Mouse (Mus musculus) embryonic facial prominence, embryonic 10.5 days (tissue): Measurements from ENCODE around the gene Gucy2d. TPM values are rescaled to one million over a fixed set of nuclear protein-coding genes. Genes with fewer than 3 reads are reported as not detected.

Source experiments
- DNase-seq: peaks from one replicate; pipeline ENCODE4 v3.0.0-alpha.2; 2017; ENCODE audit warnings: low spot score
- H3K27ac ChIP-seq: fragments of 300-500 bp; sonication (generic); replicated peaks from 2 replicates; pipeline ENCODE4 v1.5.1; 2016; ENCODE audit warnings: mild to moderate bottlenecking
- H3K27me3 ChIP-seq: fragments of 300-500 bp; sonication (generic); replicated peaks from 2 replicates; pipeline ENCODE4 v1.6.1; 2016; ENCODE audit warnings: low read depth, mild to moderate bottlenecking; ENCODE audit not compliant: poor library complexity, severe bottlenecking
- H3K36me3 ChIP-seq: fragments of 300-500 bp; sonication (generic); replicated peaks from 2 replicates; pipeline ENCODE4 v1.6.1; 2016; ENCODE audit warnings: mild to moderate bottlenecking, moderate library complexity
- H3K4me1 ChIP-seq: fragments of 300-500 bp; sonication (generic); 2 replicates; pipeline ENCODE4 v1.6.1; 2016
- H3K4me3 ChIP-seq: fragments of 300-500 bp; sonication (generic); 2 replicates; pipeline ENCODE4 v1.5.1; 2016; ENCODE audit warnings: mild to moderate bottlenecking, moderate library complexity
- H3K9me3 ChIP-seq: fragments of 300-500 bp; sonication (generic); 2 replicates; pipeline ENCODE4 v1.6.1; 2016; ENCODE audit warnings: mild to moderate bottlenecking
- WGBS: fragments of 180-500 bp; shearing (Covaris S2); methylation state at CpG from one replicate; pipeline ENCODE4 v1.1.7; 2016; 5-methylcytosine and 5-hydroxymethylcytosine counted together
- polyA plus RNA-seq: library from polyadenylated mRNA; unstranded; fragments of >200 nt; fragmentation: Nextera tagmentation; extraction: Ambion mirVana; gene quantifications from 2 replicates; pipeline ENCODE4 v1.2.1, GENCODE M21; 2016

The Gucy2d gene
- polyA plus RNA-seq, 1 experiment from 2014 or later: not detected

GRCm38 (mm10) chr7:98454397-98455120, 14.3 kb downstream of the Gucy2d start:
- Histone ChIP-seq H3K27me3 (no peaks in the 10 kb centered on the region), H3K9me3 (no peaks in the 10 kb centered on the region), H3K36me3 (no peaks in the 10 kb centered on the region), H3K27ac (0 out of 2 replicates have a peak overlapping the region, but pooled peaks have one; percentile 2), H3K4me1 (peaks cover 14% of the 10 kb centered on the region), H3K4me3 (no peak overlapping the region)
- 71% methylated on average over 10 of the region's 10 CpGs for WGBS
- no peak for DNase-seq

GRCm38 (mm10) chr7:98460319-98460718, 20.1 kb downstream of the Gucy2d start:
- no peaks in the 10 kb centered on the region for H3K9me3 ChIP-seq
- H3K4me1 ChIP-seq: peaks cover 8% of the 10 kb centered on the region
- DNase-seq: no peak
- no peaks in the 10 kb centered on the region for H3K27me3 ChIP-seq
- WGBS: 72% methylated on average over 7 of the region's 7 CpGs
- H3K4me3 ChIP-seq: no peak overlapping the region
- H3K36me3 ChIP-seq: no peaks in the 10 kb centered on the region
- H3K27ac ChIP-seq: 0 out of 2 replicates have a peak overlapping the region, but pooled peaks have one; percentile 19

GRCm38 (mm10) chr7:98469089-98469488, 28.9 kb downstream of the Gucy2d start:
- WGBS: 66% methylated on average over 3 of the region's 3 CpGs
- DNase-seq: no peak

GRCm38 (mm10) chr7:98472529-98472928, 32.3 kb downstream of the Gucy2d start:
- no peaks in the 10 kb centered on the region for H3K36me3 ChIP-seq
- no peaks in the 10 kb centered on the region for H3K27me3 ChIP-seq
- DNase-seq: no peak
- no peak overlapping the region for H3K27ac ChIP-seq
- H3K4me3 ChIP-seq: no peak overlapping the region
- peaks cover 21% of the 10 kb centered on the region for H3K4me1 ChIP-seq
- WGBS: 83% methylated on average over 2 of the region's 2 CpGs
- no peaks in the 10 kb centered on the region for H3K9me3 ChIP-seq

More at GRCm38 (mm10) chr7:98469089-98469488, 28.9 kb downstream of the Gucy2d start:
- Histone ChIP-seq H3K4me3 (no peak overlapping the region), H3K4me1 (peaks cover 18% of the 10 kb centered on the region), H3K27ac (0 out of 2 replicates have a peak overlapping the region, but pooled peaks have one; percentile 40), H3K27me3 (no peaks in the 10 kb centered on the region), H3K9me3 (no peaks in the 10 kb centered on the region), H3K36me3 (no peaks in the 10 kb centered on the region)

- Histone ChIP-seq H3K36me3 (no peaks in the 10 kb centered on the region), H3K27me3 (no peaks in the 10 kb centered on the region), H3K4me1 (peaks cover 11% of the 10 kb centered on the region), H3K27ac (no peak overlapping the region), H3K9me3 (no peaks in the 10 kb centered on the region), H3K4me3 (no peak overlapping the region)
- no peak for DNase-seq
- WGBS: 72% methylated on average over 1 of the region's 1 CpGs
Measured at GRCm38 (mm10) chr7:98474558-98474957, 34.3 kb downstream of the Gucy2d start.

GRCm38 (mm10) chr7:98477153-98477552, 36.9 kb downstream of the Gucy2d start:
- no peaks in the 10 kb centered on the region for H3K36me3 ChIP-seq
- DNase-seq: no peak
- H3K27ac ChIP-seq: no peak overlapping the region
- H3K9me3 ChIP-seq: no peaks in the 10 kb centered on the region
- no peak overlapping the region for H3K4me3 ChIP-seq
- 91% methylated on average over 4 of the region's 4 CpGs for WGBS
- peaks cover 11% of the 10 kb centered on the region; the same call in 1 of the 2 replicates for H3K4me1 ChIP-seq
- peaks cover 5% of the 10 kb centered on the region; the same call in 1 of the 2 replicates for H3K27me3 ChIP-seq

- H3K36me3 ChIP-seq: no peaks in the 10 kb centered on the region
- no peak for DNase-seq
- peaks cover 24% of the 10 kb centered on the region for H3K4me1 ChIP-seq
- no peak overlapping the region for H3K4me3 ChIP-seq
- WGBS: 92% methylated on average over 1 of the region's 1 CpGs
- H3K27me3 ChIP-seq: peaks cover 18% of the 10 kb centered on the region
- no peak overlapping the region for H3K27ac ChIP-seq
- H3K9me3 ChIP-seq: no peaks in the 10 kb centered on the region
Measured at GRCm38 (mm10) chr7:98480481-98480880, 40.3 kb downstream of the Gucy2d start.

GRCm38 (mm10) chr7:98481066-98481734, 41.0 kb downstream of the Gucy2d start:
- Histone ChIP-seq H3K27me3 (peaks cover 18% of the 10 kb centered on the region), H3K36me3 (no peaks in the 10 kb centered on the region), H3K27ac (no peak overlapping the region), H3K9me3 (no peaks in the 10 kb centered on the region), H3K4me1 (peaks cover 24% of the 10 kb centered on the region), H3K4me3 (no peak overlapping the region)
- 24% methylated on average over 9 of the region's 9 CpGs for WGBS
- DNase-seq: peak; percentile 82

GRCm38 (mm10) chr7:98481861-98482260, 41.6 kb downstream of the Gucy2d start:
- Histone ChIP-seq H3K4me3 (no peak overlapping the region), H3K4me1 (peaks cover 22% of the 10 kb centered on the region)
- WGBS: 86% methylated on average over 8 of the region's 8 CpGs

GRCm38 (mm10) chr7:98482551-98483267, 42.5 kb downstream of the Gucy2d start:
- H3K27ac ChIP-seq: peak overlapping the region; percentile 31
- no peak for DNase-seq
- H3K27me3 ChIP-seq: peaks cover 22% of the 10 kb centered on the region
- H3K4me3 ChIP-seq: no peak overlapping the region
- H3K36me3 ChIP-seq: no peaks in the 10 kb centered on the region
- H3K9me3 ChIP-seq: no peaks in the 10 kb centered on the region
- 56% methylated on average over 12 of the region's 12 CpGs for WGBS
- peaks cover 22% of the 10 kb centered on the region for H3K4me1 ChIP-seq

More at GRCm38 (mm10) chr7:98481861-98482260, 41.6 kb downstream of the Gucy2d start:
- Histone ChIP-seq H3K9me3 (no peaks in the 10 kb centered on the region), H3K36me3 (no peaks in the 10 kb centered on the region), H3K27me3 (peaks cover 18% of the 10 kb centered on the region), H3K27ac (no peak overlapping the region)
- DNase-seq: no peak

- H3K9me3 ChIP-seq: no peaks in the 10 kb centered on the region
- 31% methylated on average over 8 of the region's 8 CpGs for WGBS
- H3K4me1 ChIP-seq: peaks cover 22% of the 10 kb centered on the region
- no peak overlapping the region for H3K4me3 ChIP-seq
- no peak for DNase-seq
- no peaks in the 10 kb centered on the region for H3K36me3 ChIP-seq
- peaks cover 28% of the 10 kb centered on the region for H3K27me3 ChIP-seq
- H3K27ac ChIP-seq: peak overlapping the region; percentile 31; the same call in 1 of the 2 replicates
Measured at GRCm38 (mm10) chr7:98483268-98483607, 43.0 kb downstream of the Gucy2d start.

GRCm38 (mm10) chr7:98484878-98485277, 44.7 kb downstream of the Gucy2d start:
- no peak overlapping the region for H3K4me3 ChIP-seq
- WGBS: 87% methylated on average over 3 of the region's 3 CpGs
- DNase-seq: no peak
- H3K4me1 ChIP-seq: peaks cover 34% of the 10 kb centered on the region
- H3K27me3 ChIP-seq: peaks cover 41% of the 10 kb centered on the region
- no peaks in the 10 kb centered on the region for H3K9me3 ChIP-seq
- H3K27ac ChIP-seq: no peak overlapping the region
- H3K36me3 ChIP-seq: no peaks in the 10 kb centered on the region
